Mouse (Mus musculus) megakaryocyte progenitor cell, adult 5-6 weeks (primary cell): Measurements from ENCODE around the gene Dnah7a. TPM values are rescaled to one million over a fixed set of nuclear protein-coding genes. Genes with fewer than 3 reads are reported as not detected.
A peak's percentile ranks its signal among the peaks of the same experiment; 100 is the strongest.
"Not testable (repeated sequence)": the region's sequence is repeated elsewhere in the genome, so short reads cannot be mapped to it uniquely, and the experiment has no call there.

Experiments used
- ATAC-seq: replicated peaks from 2 replicates; pipeline ENCODE4 v1.8.0; 2016; ENCODE audit warnings: mild to moderate bottlenecking, moderate TSS enrichment, inconsistent platforms; ENCODE audit not compliant: poor library complexity
- total RNA-seq, 2 experiments: library from RNA; stranded (forward) in 1 of 2; stranded (reverse) in 1 of 2; fragments of 157-497, 149-512 nt in 1 of 2; fragments of 200-1000 nt in 1 of 2; gene quantifications; 2 replicates each; pipeline versions ENCODE4 v1.2.3 to v1.2.4; 2015 to 2017

Dnah7a gene
- total RNA-seq, 2 experiments from 2014 or later = 0.32 TPM; not detected in 1

- ATAC-seq = not testable (repeated sequence)
Observed at GRCm38 (mm10) chr1:53393936-53394760, 312.4 kb downstream of the Dnah7a start.

- no peak for ATAC-seq
Observed at GRCm38 (mm10) chr1:53388762-53389161, 317.8 kb downstream of the Dnah7a start.

GRCm38 (mm10) chr1:53384085-53384688 lies 322.4 kb downstream of the Dnah7a start:
- ATAC-seq = no peak

GRCm38 (mm10) chr1:53377731-53378130 lies 328.9 kb downstream of the Dnah7a start:
- ATAC-seq = no peak

GRCm38 (mm10) chr1:53375965-53376364 lies 330.6 kb downstream of the Dnah7a start:
- not testable (repeated sequence) for ATAC-seq

- ATAC-seq = no peak
Observed at GRCm38 (mm10) chr1:53358988-53359387, 347.6 kb downstream of the Dnah7a start.

GRCm38 (mm10) chr1:53352327-53353261 lies 354.0 kb downstream of the Dnah7a start, which contains the start of the genes Asdurf, Gm28551 and Asnsd1:
Gene Asdurf, minus strand, starts transcription at chr1:53352619.
Gene Gm28551, minus strand, starts transcription at chr1:53352667.
Gene Asnsd1, minus strand, starts transcription at chr1:53352752.
- peak; percentile 99 for ATAC-seq

Other genes starting within 250 kb of the Dnah7a start
- gene Stk17b, start 78.4 kb upstream of the Dnah7a start, total RNA-seq (2015) = 35.6 and 52.0 TPM in 2 replicates
- 33.8 and 47.5 TPM in 2 replicates for gene Stk17b, start 78.4 kb upstream of the Dnah7a start, total RNA-seq (2017)